Mouse (Mus musculus) stomach, embryonic 14.5 days (tissue): ENCODE results near the gene Gli1. TPM values are rescaled to one million over a fixed set of nuclear protein-coding genes. Genes with fewer than 3 reads are reported as not detected.
"Not testable (repeated sequence)": the region's sequence is repeated elsewhere in the genome, so short reads cannot be mapped to it uniquely, and the experiment has no call there.

Source experiments
- ATAC-seq: fragments of 200-750 bp; cut with Nextera tagmentation; 2 replicates; pipeline ENCODE4 v1.8.0; 2017; ENCODE audit warnings: low read depth, moderate TSS enrichment; ENCODE audit not compliant: insufficient number of reproducible peaks, insufficient read depth, low FRiP score
- H3K27ac ChIP-seq: fragments of 300-500 bp; sonication (generic); 2 replicates; pipeline ENCODE4 v1.5.1; 2014; ENCODE audit warnings: mild to moderate bottlenecking, low read length, moderate library complexity, mixed read lengths
- H3K27me3 ChIP-seq: fragments of 300-500 bp; sonication (generic); 2 replicates; pipeline ENCODE4 v1.6.1; 2014; ENCODE audit warnings: low read length, control low read depth, mixed read lengths; ENCODE audit not compliant: control insufficient read depth, insufficient read depth
- H3K36me3 ChIP-seq: fragments of 300-500 bp; sonication (generic); 2 replicates; pipeline ENCODE4 v1.6.1; 2014; ENCODE audit warnings: mild to moderate bottlenecking, control low read depth, low read length, moderate library complexity, mixed read lengths; ENCODE audit not compliant: control insufficient read depth, insufficient read depth
- H3K4me1 ChIP-seq: fragments of 300-500 bp; sonication (generic); 2 replicates; pipeline ENCODE4 v1.6.1; 2014; ENCODE audit warnings: low read length, control low read depth, mixed read lengths; ENCODE audit not compliant: control insufficient read depth, insufficient read depth
- H3K4me2 ChIP-seq: fragments of 300-500 bp; sonication (generic); replicated peaks from 2 replicates; pipeline ENCODE4 v1.6.1; 2014; ENCODE audit warnings: low read depth, low read length, control low read depth
- H3K4me3 ChIP-seq: fragments of 300-500 bp; sonication (generic); 2 replicates; pipeline ENCODE4 v1.5.1; 2014; ENCODE audit warnings: low read depth, low read length, control low read depth
- H3K9ac ChIP-seq: fragments of 300-500 bp; sonication (generic); replicated peaks from 2 replicates; pipeline ENCODE4 v1.6.1; 2014; ENCODE audit warnings: low read depth, mild to moderate bottlenecking, control low read depth, low read length, moderate library complexity, mixed read lengths
- H3K9me3 ChIP-seq: fragments of 300-500 bp; sonication (generic); 2 replicates; pipeline ENCODE4 v1.6.1; 2016; ENCODE audit warnings: low read depth, low read length, control low read depth; ENCODE audit not compliant: control insufficient read depth
- WGBS: fragments of 180-500 bp; shearing (Covaris S2); extraction: QIAGEN DNeasy Blood & Tissue Kit; methylation state at CpG from one replicate; pipeline ENCODE4 v1.1.7; 2014; 5-methylcytosine and 5-hydroxymethylcytosine counted together
- polyA plus RNA-seq: library from polyadenylated mRNA; unstranded; fragments of >200 nt; fragmentation: Nextera tagmentation; extraction: Ambion mirVana; gene quantifications from 2 replicates; pipeline ENCODE4 v1.2.1, GENCODE M21; 2014

The Gli1 gene
- polyA plus RNA-seq, 1 experiment from 2014 or later = 17.6 TPM

GRCm38 (mm10) chr10:127313516-127313915, 28.3 kb downstream of the Gli1 start:
- not testable (repeated sequence) for H3K27me3 ChIP-seq, H3K4me2 ChIP-seq, H3K4me3 ChIP-seq, H3K36me3 ChIP-seq, H3K9ac ChIP-seq, H3K9me3 ChIP-seq, ATAC-seq, H3K4me1 ChIP-seq, H3K27ac ChIP-seq
- WGBS = 91% methylated on average over 5 of the region's 5 CpGs

- ATAC-seq = no peak
- no peaks in the 10 kb centered on the region for H3K27me3 ChIP-seq
- peaks cover 7% of the 10 kb centered on the region; the same call in 1 of the 2 replicates for H3K4me1 ChIP-seq
- H3K36me3 ChIP-seq = peaks cover 12% of the 10 kb centered on the region
- WGBS = 72% methylated on average over 4 of the region's 4 CpGs
- H3K4me3 ChIP-seq = no peak overlapping the region
- no peak overlapping the region for H3K27ac ChIP-seq
- no peak overlapping the region for H3K9ac ChIP-seq
- no peak overlapping the region for H3K4me2 ChIP-seq
- H3K9me3 ChIP-seq = no peaks in the 10 kb centered on the region
Observed at GRCm38 (mm10) chr10:127312858-127313257, 28.9 kb downstream of the Gli1 start.

DNA sequence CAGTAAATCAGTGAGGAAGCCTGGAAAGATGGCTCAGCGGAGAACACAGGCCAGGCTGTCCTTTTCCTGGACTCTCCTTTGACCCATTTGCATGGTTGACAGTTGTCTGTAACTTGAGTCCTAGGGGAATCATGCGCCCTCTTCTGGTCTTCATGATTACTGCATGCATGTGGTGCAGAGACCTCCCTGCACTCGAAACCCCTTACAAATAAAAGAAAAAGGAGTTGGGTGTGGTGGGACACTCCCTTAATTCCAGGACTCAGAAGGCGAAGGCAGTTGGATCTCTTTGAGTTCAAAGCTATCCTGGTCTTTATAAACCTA, 29.5 kb downstream of the Gli1 start:
- H3K27me3 ChIP-seq = no peaks in the 10 kb centered on the region
- H3K4me1 ChIP-seq = peaks cover 7% of the 10 kb centered on the region; the same call in 1 of the 2 replicates
- peak overlapping the region; percentile 67 for H3K27ac ChIP-seq
- peak; percentile 19; the same call in 1 of the 2 replicates for ATAC-seq
- WGBS = 3% methylated on average over 4 of the region's 4 CpGs
- peak overlapping the region; percentile 83 for H3K4me2 ChIP-seq
- H3K4me3 ChIP-seq = peak overlapping the region; percentile 78
- H3K9me3 ChIP-seq = no peaks in the 10 kb centered on the region
- peaks cover 18% of the 10 kb centered on the region for H3K36me3 ChIP-seq
- peak overlapping the region; percentile 64; the same call in 1 of the 2 replicates for H3K9ac ChIP-seq

GRCm38 (mm10) chr10:127311476-127312355, 30.1 kb downstream of the Gli1 start, which contains the start of gene Mars:
Gene Mars, minus strand, starts transcription at chr10:127311786.
- peak; percentile 96 for ATAC-seq
- peaks cover 7% of the 10 kb centered on the region; the same call in 1 of the 2 replicates for H3K4me1 ChIP-seq
- H3K9me3 ChIP-seq = no peaks in the 10 kb centered on the region
- WGBS = under 1% methylated on average over 65 of the region's 65 CpGs
- H3K9ac ChIP-seq = peak within 1 kb of the TSS; percentile 64
- H3K4me3 ChIP-seq = peak within 1 kb of the TSS; percentile 78
- peaks cover 23% of the 10 kb centered on the region for H3K36me3 ChIP-seq
- H3K27ac ChIP-seq = peak within 1 kb of the TSS; percentile 67
- peak within 1 kb of the TSS; percentile 83 for H3K4me2 ChIP-seq
- no peaks in the 10 kb centered on the region for H3K27me3 ChIP-seq

DNA sequence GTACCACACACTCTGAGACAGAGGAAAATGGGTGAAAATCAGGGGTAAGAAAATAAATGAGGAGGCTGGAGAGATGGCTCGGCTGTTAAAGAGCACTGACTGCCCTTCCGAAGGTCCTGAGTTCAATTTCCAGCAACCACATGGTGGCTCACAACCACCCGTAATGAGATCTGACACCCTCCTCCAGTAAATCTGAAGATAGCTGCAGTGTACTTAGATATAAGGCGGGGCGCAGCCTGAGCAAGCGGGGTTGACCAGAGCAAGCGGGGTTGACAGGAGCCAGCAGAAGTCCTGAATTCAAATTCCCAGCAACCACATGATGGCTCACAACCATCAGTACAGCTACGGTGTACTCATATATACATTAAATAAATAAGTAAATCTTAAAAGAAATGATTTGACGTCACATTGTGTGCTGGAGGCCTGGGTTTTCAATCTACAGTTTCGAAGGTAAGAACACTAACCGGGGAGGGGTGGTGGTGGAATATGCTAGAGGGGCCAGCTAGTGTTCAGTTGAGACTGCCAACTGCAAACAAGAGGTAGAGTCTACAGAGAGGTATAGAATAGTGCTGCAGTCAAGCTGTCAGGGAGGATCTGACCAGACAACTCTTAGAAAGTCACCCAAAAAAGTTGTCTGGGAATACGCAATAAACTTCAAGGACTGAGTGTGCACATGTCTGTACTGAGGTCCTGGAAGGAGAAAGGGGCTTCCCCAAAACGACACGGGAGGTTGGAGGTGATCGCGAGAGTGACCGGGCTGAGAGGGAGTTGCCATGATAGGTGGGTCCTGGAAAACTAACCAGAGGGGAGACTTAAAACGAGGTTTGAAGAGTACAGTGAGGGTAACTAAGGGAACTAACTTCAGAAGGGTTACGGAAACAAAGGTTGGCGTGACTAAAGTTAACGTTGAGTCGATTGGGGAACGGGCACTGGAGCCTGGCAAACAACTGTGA, 31.0 kb downstream of the Gli1 start:
- peak overlapping the region; percentile 64 for H3K9ac ChIP-seq
- 37% methylated on average over 23 of the region's 23 CpGs for WGBS
- H3K36me3 ChIP-seq = peaks cover 26% of the 10 kb centered on the region
- H3K27ac ChIP-seq = peak overlapping the region; percentile 58; the same call in 1 of the 2 replicates
- no peaks in the 10 kb centered on the region for H3K27me3 ChIP-seq
- no peaks in the 10 kb centered on the region for H3K9me3 ChIP-seq
- H3K4me1 ChIP-seq = peaks cover 7% of the 10 kb centered on the region; the same call in 1 of the 2 replicates
- peak overlapping the region; percentile 78 for H3K4me3 ChIP-seq
- peak overlapping the region; percentile 73 for H3K4me2 ChIP-seq
- ATAC-seq = peak; percentile 39; the same call in 1 of the 2 replicates

GRCm38 (mm10) chr10:127309167-127309566, 32.6 kb downstream of the Gli1 start:
- not testable (repeated sequence) for H3K4me2 ChIP-seq, H3K4me3 ChIP-seq, H3K9me3 ChIP-seq, ATAC-seq, H3K9ac ChIP-seq, H3K27me3 ChIP-seq, H3K4me1 ChIP-seq, H3K27ac ChIP-seq
- peaks cover 37% of the 10 kb centered on the region for H3K36me3 ChIP-seq
- WGBS = 88% methylated on average over 3 of the region's 3 CpGs

DNA sequence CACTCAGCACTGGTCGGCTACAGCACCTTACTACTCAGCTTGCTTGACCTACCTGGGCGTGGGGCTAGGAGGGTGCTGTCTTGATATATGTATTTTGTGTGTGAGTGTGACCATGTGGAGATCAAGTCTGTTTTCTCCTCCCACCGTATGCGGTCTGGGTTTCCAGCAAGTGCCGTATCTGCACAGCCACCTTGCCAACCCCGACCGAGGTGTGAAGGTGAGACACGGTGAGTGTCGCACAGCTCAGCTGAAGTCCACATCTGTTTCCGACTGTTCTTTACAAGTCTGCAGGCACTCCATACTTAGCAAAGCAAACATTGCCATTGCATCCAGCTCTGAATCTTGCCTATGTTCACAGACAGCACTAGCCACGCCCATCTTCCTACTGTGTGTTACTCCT, 38.6 kb downstream of the Gli1 start:
- Histone ChIP-seq H3K27ac (no peak overlapping the region), H3K4me3 (no peak overlapping the region), H3K9me3 (no peaks in the 10 kb centered on the region), H3K4me1 (no peaks in the 10 kb centered on the region), H3K9ac (no peak overlapping the region), H3K36me3 (peaks cover 75% of the 10 kb centered on the region), H3K27me3 (no peaks in the 10 kb centered on the region), H3K4me2 (no peak overlapping the region)
- ATAC-seq = no peak
- WGBS = 90% methylated on average over 11 of the region's 11 CpGs

- ATAC-seq = no peak
- Histone ChIP-seq H3K9me3 (no peaks in the 10 kb centered on the region), H3K27ac (no peak overlapping the region), H3K4me2 (no peak overlapping the region), H3K4me1 (no peaks in the 10 kb centered on the region), H3K9ac (no peak overlapping the region), H3K27me3 (no peaks in the 10 kb centered on the region), H3K4me3 (no peak overlapping the region), H3K36me3 (peaks cover 79% of the 10 kb centered on the region)
- 92% methylated on average over 6 of the region's 6 CpGs for WGBS
Observed at GRCm38 (mm10) chr10:127300361-127300760, 41.4 kb downstream of the Gli1 start.
